Mouse (Mus musculus) cortical plate, adult 2 months (tissue): ENCODE measurements around the gene Gpd2.

ENCODE experiments used
- CTCF ChIP-seq: fragments of 200-500 bp; IDR thresholded peaks from 2 replicates; pipeline ENCODE4 v1.5.1; 2011; ENCODE audit warnings: mild to moderate bottlenecking, control low read depth, low read length; ENCODE audit not compliant: insufficient read depth; ENCODE audit errors: extremely low read depth
- POLR2A ChIP-seq: fragments of 200-500 bp; IDR thresholded peaks from 2 replicates; pipeline ENCODE4 v1.6.1; 2011; ENCODE audit warnings: mild to moderate bottlenecking, low read length, control low read depth; ENCODE audit not compliant: insufficient read depth; ENCODE audit errors: extremely low read depth

DNA sequence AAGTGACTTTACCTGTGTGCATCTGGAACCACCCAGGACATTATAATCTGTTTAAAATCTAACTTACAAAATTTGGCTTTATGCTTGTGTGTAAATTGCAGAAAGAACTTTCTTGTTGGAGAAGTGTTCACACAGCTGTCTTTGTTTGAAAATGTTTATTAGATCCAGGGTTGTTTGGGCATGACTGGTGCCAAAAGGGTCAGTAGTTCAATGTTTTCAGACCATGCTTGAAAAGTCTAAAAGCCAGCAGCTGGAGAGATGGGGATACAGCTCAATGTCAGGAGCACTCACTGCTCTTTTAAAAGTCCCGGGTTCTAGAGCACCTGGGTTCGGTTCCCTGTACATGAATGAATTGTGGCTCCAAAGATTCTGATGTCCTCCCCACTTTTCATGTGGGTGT lies 56.1 kb downstream of the Gpd2 start:
- TF ChIP-seq POLR2A (no peak), CTCF (no peak)
